Mouse (Mus musculus) yolk sac, embryonic 10.5 days (tissue): ENCODE measurements around the gene Notch4.

ENCODE experiments used
- DNase-seq: peaks from one replicate; pipeline ENCODE4 v3.0.0-alpha.2; 2017; ENCODE audit warnings: low spot score

Notch4 gene

GRCm38 (mm10) chr17:34626773-34627092 is 62.7 kb downstream of the Notch4 start:
- DNase-seq = peak; percentile 65

- DNase-seq = peak; percentile 94
Observed at GRCm38 (mm10) chr17:34627093-34627942, 63.2 kb downstream of the Notch4 start.

GRCm38 (mm10) chr17:34627943-34628643 is 64.0 kb downstream of the Notch4 start, which contains the start of gene Ppt2:
TSS of gene Ppt2 (minus strand) at chr17:34628510.
- no peak for DNase-seq

- DNase-seq = no peak
Observed at GRCm38 (mm10) chr17:34628644-34628967, 64.5 kb downstream of the Notch4 start.

GRCm38 (mm10) chr17:34629221-34629751 is 65.2 kb downstream of the Notch4 start, which contains the start of gene Prrt1:
TSS of gene Prrt1 (plus strand) at chr17:34629533.
- no peak for DNase-seq

GRCm38 (mm10) chr17:34629796-34630603 is 65.9 kb downstream of the Notch4 start:
- DNase-seq = no peak

GRCm38 (mm10) chr17:34630761-34631301 is 66.8 kb downstream of the Notch4 start:
- DNase-seq = no peak

- no peak for DNase-seq
Observed at GRCm38 (mm10) chr17:34631647-34632046, 67.6 kb downstream of the Notch4 start.

- DNase-seq = no peak
Observed at GRCm38 (mm10) chr17:34632261-34632691, 68.2 kb downstream of the Notch4 start.

- DNase-seq = no peak
Observed at GRCm38 (mm10) chr17:34635671-34636070, 71.6 kb downstream of the Notch4 start.

- DNase-seq = no peak
Observed at GRCm38 (mm10) chr17:34637459-34637858, 73.4 kb downstream of the Notch4 start.
